Mouse (Mus musculus): ENCODE data around the gene Fgf22. TPM values are rescaled to one million over a fixed set of nuclear protein-coding genes. Genes with fewer than 3 reads are reported as not detected.

Gene Fgf22
- polyA plus RNA-seq, 1 experiment from 2014 or later = 3.4 TPM

DNA sequence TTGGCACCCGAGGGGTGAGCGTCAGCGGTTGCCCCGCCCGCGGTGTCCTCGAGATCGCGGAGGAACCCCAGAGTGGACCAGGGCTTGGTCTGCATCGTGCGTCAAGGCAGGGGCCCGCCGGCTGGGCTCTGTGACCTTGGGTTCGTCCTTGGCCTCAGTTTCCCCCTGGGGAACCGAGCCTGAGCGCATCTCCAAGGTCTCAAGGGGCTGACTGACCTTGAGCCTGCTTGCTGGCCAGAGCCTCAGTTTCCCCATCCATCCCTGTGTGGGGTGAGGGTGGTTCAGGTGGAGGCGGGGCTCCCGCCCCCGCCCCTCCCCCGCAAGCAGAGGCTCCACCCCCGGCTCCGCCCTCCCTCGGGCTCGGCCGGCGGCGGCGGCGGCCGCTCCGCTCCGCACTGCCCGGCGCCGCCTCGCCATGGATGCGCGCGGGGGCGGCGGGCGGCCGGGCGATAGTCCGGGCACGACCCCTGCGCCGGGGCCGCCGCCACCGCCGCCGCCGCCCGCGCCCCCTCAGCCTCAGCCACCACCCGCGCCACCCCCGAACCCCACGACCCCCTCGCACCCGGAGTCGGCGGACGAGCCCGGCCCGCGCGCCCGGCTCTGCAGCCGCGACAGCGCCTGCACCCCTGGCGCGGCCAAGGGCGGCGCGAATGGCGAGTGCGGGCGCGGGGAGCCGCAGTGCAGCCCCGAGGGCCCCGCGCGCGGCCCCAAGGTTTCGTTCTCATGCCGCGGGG lies 38.5 kb upstream of the Fgf22 start, which contains the start of gene Hcn2:
Hcn2 (plus strand) TSS at position 381 of the 734 bp plus-strand sequence.
- no peaks in the 10 kb centered on the region for H3K9me3 ChIP-seq (replicated peaks)
- ATAC-seq (ENCODE audit: low FRiP score) = peak; percentile 68
- peak within 1 kb of the TSS; percentile 75 for H3K9ac ChIP-seq (replicated peaks)
- peaks cover 31% of the 10 kb centered on the region for H3K4me1 ChIP-seq
- peak within 1 kb of the TSS; percentile 78 for H3K27ac ChIP-seq (replicated peaks)
- peak within 1 kb of the TSS; percentile 78 for H3K4me3 ChIP-seq (replicated peaks)
- H3K4me2 ChIP-seq = peak within 1 kb of the TSS; percentile 87
- 1% methylated on average over 60 of the region's 91 CpGs for WGBS
- peaks cover 11% of the 10 kb centered on the region for H3K36me3 ChIP-seq
- peaks cover 51% of the 10 kb centered on the region for H3K27me3 ChIP-seq (replicated peaks)

DNA sequence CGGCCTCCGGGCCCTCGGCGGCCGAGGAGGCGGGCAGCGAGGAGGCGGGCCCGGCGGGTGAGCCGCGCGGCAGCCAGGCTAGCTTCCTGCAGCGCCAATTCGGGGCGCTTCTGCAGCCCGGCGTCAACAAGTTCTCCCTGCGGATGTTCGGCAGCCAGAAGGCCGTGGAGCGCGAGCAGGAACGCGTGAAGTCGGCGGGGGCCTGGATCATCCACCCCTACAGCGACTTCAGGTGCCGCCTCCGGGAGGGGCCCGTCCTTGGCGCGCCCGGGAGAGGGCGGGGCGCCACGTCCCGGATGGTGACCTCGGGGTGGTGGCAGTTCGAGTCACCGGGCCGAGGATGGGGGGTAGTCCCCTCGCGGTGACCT lies 37.9 kb upstream of the Fgf22 start:
- Histone ChIP-seq H3K27me3 (replicated peaks) (peaks cover 51% of the 10 kb centered on the region), H3K4me2 (peak overlapping the region; percentile 87), H3K4me3 (replicated peaks) (peak overlapping the region; percentile 78), H3K4me1 (peaks cover 31% of the 10 kb centered on the region), H3K9ac (replicated peaks) (peak overlapping the region; percentile 75), H3K27ac (replicated peaks) (peak overlapping the region; percentile 78), H3K9me3 (replicated peaks) (no peaks in the 10 kb centered on the region), H3K36me3 (peaks cover 5% of the 10 kb centered on the region)
- WGBS = under 1% methylated on average over 44 of the region's 44 CpGs
- peak; percentile 34; the same call in 1 of the 2 replicates for ATAC-seq (ENCODE audit: low FRiP score)

DNA sequence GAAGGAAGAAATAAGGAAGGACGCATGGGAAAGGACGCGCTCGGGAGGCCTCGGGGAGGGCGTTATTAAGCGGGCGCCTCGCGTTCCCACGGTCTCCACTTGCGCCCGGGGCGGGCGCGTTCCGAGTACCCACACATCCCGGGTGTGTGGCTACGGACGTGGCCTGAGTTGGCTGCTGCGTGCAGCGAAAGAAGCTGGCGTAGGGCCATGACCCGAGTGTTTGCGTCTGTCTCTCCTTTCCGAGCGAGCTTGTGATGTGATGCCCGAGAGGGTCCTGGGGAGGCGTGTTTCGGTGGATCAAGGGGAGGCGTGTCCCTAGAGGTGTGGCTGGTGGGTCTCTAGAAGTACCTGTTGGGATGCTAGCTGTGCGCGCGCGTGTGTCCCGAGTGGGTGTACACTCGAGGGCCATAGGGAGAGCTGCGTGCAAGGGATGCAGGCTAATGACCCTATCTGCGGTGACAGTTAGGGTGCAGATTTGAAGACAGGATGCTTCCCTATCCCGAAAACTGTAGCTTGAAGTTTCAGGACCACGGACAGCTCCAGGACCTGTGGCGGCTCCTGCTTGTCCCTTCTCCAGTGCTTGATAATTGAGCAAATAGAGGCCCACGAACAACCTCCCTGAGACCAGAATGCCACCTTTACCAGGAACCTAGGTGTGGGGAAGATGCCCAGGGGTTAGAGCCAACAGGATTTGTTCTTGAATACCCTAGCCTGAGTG lies 37.1 kb upstream of the Fgf22 start:
- Histone ChIP-seq H3K9ac (replicated peaks) (peak overlapping the region; percentile 75), H3K36me3 (0 out of 2 replicates have a peak, but pooled peaks cover 3% of the 10 kb centered on the region), H3K27me3 (replicated peaks) (peaks cover 51% of the 10 kb centered on the region), H3K27ac (replicated peaks) (0 out of 2 replicates have a peak overlapping the region, but pooled peaks have one; percentile 78), H3K4me2 (peak overlapping the region; percentile 87), H3K4me1 (peaks cover 31% of the 10 kb centered on the region), H3K9me3 (replicated peaks) (no peaks in the 10 kb centered on the region), H3K4me3 (replicated peaks) (peak overlapping the region; percentile 78)
- 0 out of 2 replicates have a peak, but pooled peaks have one; percentile 6 for ATAC-seq (ENCODE audit: low FRiP score)
- WGBS = 2% methylated on average over 43 of the region's 43 CpGs

DNA sequence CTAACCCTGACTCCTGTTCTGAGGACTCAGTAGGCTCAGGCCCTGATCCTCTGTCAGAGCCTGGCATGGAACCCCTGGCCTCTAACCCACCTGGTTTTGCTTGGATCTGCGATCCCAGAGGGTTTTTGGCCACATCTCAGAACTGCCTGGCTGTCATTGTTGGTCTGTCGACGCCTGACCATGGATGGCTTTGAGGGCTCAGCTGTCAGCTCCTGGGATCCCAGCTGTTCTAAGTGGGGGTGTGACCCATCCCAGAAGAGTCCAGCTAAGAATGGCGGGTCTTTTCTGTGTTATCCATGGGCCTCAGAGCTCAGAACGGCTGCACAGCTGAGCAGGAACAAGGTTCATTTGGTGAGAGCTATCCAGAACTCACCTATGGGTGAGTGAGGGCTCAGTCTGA lies 33.8 kb upstream of the Fgf22 start:
- Histone ChIP-seq H3K27me3 (replicated peaks) (peaks cover 37% of the 10 kb centered on the region), H3K4me3 (replicated peaks) (no peak overlapping the region), H3K36me3 (peaks cover 2% of the 10 kb centered on the region), H3K9me3 (replicated peaks) (no peaks in the 10 kb centered on the region), H3K27ac (replicated peaks) (no peak overlapping the region), H3K4me1 (peaks cover 27% of the 10 kb centered on the region), H3K4me2 (no peak overlapping the region), H3K9ac (replicated peaks) (no peak overlapping the region)
- ATAC-seq (ENCODE audit: low FRiP score) = no peak
- 68% methylated on average over 5 of the region's 5 CpGs for WGBS

DNA sequence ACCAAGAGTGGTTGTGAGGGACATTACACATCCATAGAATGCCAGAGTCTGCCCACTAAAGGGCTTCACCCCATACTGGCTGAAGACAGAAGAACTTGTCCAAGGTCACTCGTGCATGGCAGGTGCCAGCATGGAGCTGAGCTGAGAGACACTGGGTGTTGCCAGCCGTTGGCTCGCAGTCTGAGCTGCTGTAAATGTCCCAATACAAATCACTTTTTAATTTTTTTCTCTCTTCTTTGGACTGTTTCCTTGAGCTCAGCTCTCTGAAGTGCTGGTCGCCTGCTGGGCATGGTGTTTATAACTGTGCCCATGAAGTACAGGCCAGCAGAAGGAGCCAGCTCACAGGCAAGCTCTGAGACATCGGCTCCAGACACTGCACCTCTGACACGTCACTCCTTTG lies 31.8 kb upstream of the Fgf22 start:
- WGBS = 58% methylated on average over 6 of the region's 6 CpGs

DNA sequence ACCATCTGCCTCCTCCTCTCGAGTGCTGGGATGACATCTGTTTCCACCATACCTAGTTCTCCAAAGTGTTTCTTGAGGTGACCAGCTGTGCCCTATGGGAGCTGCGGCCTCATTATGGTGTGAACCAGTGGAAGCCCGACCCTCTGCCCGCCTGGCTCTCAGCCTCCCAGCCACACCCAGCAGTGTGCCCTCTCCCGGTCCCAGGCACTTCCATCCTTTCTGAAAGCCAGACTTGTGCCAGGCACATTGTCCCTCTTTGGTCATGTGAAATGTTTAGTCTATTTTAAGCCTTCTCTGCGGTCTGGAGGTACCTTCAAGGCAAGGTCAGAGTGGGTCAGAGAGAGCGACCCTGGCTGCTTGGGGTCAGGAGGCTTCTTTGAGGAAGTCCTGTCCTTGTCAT lies 31.2 kb upstream of the Fgf22 start:
- Histone ChIP-seq H3K4me3 (replicated peaks) (no peak overlapping the region), H3K4me1 (peaks cover 3% of the 10 kb centered on the region; the same call in 1 of the 2 replicates), H3K36me3 (peaks cover 10% of the 10 kb centered on the region), H3K9me3 (replicated peaks) (no peaks in the 10 kb centered on the region), H3K4me2 (no peak overlapping the region), H3K9ac (replicated peaks) (no peak overlapping the region), H3K27me3 (replicated peaks) (peaks cover 16% of the 10 kb centered on the region), H3K27ac (replicated peaks) (no peak overlapping the region)
- ATAC-seq (ENCODE audit: low FRiP score) = no peak
- WGBS = 87% methylated on average over 7 of the region's 7 CpGs

More for the DNA sequence above, 31.8 kb upstream of the Fgf22 start:
- no peak overlapping the region for H3K27ac ChIP-seq (replicated peaks)
- H3K4me3 ChIP-seq (replicated peaks) = no peak overlapping the region
- H3K4me1 ChIP-seq = peaks cover 9% of the 10 kb centered on the region
- no peaks in the 10 kb centered on the region for H3K9me3 ChIP-seq (replicated peaks)
- no peak for ATAC-seq (ENCODE audit: low FRiP score)
- no peak overlapping the region for H3K9ac ChIP-seq (replicated peaks)
- H3K27me3 ChIP-seq (replicated peaks) = peaks cover 22% of the 10 kb centered on the region
- no peak overlapping the region for H3K4me2 ChIP-seq
- H3K36me3 ChIP-seq = peaks cover 10% of the 10 kb centered on the region

DNA sequence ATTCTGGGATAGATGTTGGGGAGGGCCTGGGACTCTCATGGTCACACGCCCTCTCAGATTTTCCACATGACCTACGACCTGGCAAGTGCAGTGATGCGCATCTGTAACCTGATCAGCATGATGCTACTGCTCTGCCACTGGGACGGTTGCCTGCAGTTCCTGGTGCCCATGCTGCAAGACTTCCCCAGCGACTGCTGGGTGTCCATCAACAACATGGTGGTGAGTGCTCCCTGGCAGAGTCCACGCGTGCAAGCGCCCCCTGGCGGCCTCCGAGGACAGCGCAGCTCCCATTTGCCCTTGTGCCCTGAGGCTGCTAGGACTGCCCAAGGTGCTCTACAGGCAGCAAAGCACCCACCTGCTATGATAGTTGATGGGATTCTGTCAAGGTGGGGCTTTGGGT lies 28.8 kb upstream of the Fgf22 start:
- Histone ChIP-seq H3K36me3 (peaks cover 18% of the 10 kb centered on the region), H3K9me3 (replicated peaks) (no peaks in the 10 kb centered on the region), H3K9ac (replicated peaks) (no peak overlapping the region), H3K27me3 (replicated peaks) (no peaks in the 10 kb centered on the region; the same call in 1 of the 2 replicates), H3K27ac (replicated peaks) (no peak overlapping the region), H3K4me1 (no peaks in the 10 kb centered on the region), H3K4me2 (no peak overlapping the region), H3K4me3 (replicated peaks) (no peak overlapping the region)
- no peak for ATAC-seq (ENCODE audit: low FRiP score)
- 46% methylated on average over 11 of the region's 11 CpGs for WGBS

DNA sequence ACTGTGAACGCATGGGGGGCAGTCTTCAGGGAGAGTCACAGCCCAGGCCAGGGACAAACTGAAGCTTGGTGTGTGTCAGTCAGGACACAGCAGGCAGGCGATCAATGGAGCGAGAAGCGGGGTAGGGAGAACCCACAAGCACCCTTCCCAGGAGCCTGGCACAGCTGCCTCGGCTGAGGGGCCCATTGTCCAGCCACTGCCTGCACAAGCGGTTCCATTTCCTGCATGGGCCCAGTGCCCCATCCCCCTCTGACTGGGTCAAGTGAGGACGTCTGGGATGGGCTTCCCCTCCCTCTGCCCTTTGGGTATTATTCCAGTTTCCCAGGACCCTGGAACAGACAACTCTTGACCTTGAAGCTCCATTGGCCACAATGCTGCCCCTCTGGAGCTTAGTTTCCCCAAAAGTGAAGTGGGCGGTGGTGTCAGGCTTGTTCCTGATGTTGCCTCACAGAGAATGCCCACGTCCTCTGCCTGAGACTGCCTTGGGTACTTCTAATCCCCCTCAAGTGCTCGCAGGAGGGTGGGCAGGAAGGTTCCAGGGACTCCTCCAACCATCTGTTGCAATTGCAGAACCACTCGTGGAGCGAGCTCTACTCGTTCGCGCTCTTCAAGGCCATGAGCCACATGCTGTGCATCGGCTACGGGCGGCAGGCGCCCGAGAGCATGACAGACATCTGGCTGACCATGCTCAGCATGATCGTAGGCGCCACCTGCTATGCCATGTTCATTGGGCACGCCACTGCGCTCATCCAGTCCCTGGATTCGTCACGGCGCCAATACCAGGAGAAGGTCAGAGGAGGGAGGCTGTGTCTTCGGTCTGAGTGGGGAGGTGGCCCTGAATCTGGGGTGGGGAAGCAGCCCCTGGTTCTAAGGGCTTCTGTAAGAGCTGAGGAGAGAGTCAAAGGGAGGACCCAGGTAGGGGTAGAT lies 26.3 kb upstream of the Fgf22 start:
- Histone ChIP-seq H3K27ac (replicated peaks) (no peak overlapping the region), H3K36me3 (peaks cover 41% of the 10 kb centered on the region), H3K4me2 (no peak overlapping the region), H3K27me3 (replicated peaks) (no peaks in the 10 kb centered on the region; the same call in 1 of the 2 replicates), H3K9me3 (replicated peaks) (no peaks in the 10 kb centered on the region), H3K9ac (replicated peaks) (no peak overlapping the region), H3K4me3 (replicated peaks) (no peak overlapping the region), H3K4me1 (no peaks in the 10 kb centered on the region)
- no peak for ATAC-seq (ENCODE audit: low FRiP score)
- 75% methylated on average over 28 of the region's 28 CpGs for WGBS

DNA sequence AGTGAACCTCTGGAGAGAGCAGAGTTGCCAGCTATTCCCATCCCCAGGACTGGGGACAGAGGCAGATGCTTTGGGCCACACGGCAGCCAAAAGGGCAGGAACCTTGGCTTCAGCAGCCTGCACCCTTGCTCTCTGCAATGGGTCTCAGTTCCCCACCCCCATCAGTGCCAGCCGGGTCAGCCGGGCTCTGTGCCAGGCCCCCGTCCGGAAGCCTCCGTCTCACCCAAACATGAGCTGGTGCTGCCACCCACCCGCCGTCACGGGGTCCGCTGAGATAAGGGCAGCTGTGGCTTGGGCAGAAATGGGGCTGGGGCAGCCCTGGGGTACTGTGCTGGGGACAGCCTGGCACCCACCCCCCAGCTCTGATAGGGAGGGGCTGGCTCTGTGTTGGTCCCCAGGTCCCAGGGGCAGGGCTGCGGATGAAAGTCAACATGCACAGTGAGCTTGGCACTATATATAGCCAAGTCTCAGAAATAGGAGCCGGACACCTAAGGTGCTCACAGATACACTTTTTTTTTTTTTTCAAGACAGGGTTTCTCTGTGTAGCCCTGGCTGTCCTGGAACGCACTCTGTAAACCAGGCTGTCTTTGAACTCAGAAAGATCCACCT lies 25.4 kb upstream of the Fgf22 start:
- no peak for ATAC-seq (ENCODE audit: low FRiP score)
- H3K4me2 ChIP-seq = no peak overlapping the region
- no peak overlapping the region for H3K4me3 ChIP-seq (replicated peaks)
- 75% methylated on average over 13 of the region's 13 CpGs for WGBS
- no peaks in the 10 kb centered on the region; the same call in 1 of the 2 replicates for H3K27me3 ChIP-seq (replicated peaks)
- no peak overlapping the region for H3K27ac ChIP-seq (replicated peaks)
- no peaks in the 10 kb centered on the region for H3K4me1 ChIP-seq
- no peaks in the 10 kb centered on the region for H3K9me3 ChIP-seq (replicated peaks)
- H3K36me3 ChIP-seq = peaks cover 49% of the 10 kb centered on the region
- no peak overlapping the region for H3K9ac ChIP-seq (replicated peaks)

DNA sequence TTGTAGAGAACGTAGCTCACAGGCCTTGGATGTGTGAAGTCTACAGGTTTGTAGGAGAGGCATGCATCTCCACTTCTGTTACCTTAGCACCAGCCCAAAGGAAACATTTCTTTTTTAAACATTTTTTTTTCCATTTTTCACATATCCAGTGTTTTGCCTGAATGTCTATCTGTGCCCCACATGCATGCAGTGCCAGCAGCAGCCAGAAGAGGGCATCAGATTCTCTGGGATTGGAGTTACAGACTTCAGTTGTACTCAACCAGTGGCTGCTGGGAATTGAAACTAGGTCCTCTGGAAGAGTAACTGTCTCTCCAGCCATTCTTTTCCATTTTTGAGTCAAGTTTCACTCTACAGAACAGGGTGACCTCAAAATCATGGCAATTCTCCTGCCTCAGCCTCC lies 22.4 kb upstream of the Fgf22 start:
- Histone ChIP-seq H3K36me3 (peaks cover 71% of the 10 kb centered on the region), H3K4me2 (no peak overlapping the region), H3K9me3 (replicated peaks) (no peaks in the 10 kb centered on the region), H3K4me1 (peaks cover 9% of the 10 kb centered on the region; the same call in 1 of the 2 replicates), H3K27ac (replicated peaks) (no peak overlapping the region), H3K4me3 (replicated peaks) (no peak overlapping the region), H3K27me3 (replicated peaks) (peaks cover 7% of the 10 kb centered on the region; the same call in 1 of the 2 replicates), H3K9ac (replicated peaks) (no peak overlapping the region)
- WGBS = 94% methylated on average over 1 of the region's 1 CpGs
- ATAC-seq (ENCODE audit: low FRiP score) = no peak

DNA sequence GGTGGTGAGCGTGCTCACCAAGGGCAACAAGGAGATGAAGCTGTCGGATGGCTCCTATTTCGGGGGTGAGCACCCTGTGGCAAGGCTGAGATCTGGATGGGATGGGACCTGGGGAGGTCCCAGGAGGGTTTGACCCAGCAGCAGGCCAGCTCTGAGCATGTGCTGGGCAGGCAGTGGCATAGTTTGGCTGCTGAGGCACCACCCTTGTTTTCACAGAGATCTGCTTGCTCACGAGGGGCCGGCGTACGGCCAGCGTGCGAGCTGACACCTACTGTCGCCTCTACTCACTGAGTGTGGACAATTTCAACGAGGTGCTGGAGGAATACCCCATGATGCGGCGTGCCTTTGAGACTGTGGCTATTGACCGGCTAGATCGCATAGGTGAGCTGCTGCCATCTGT lies 21.0 kb upstream of the Fgf22 start:
- peaks cover 9% of the 10 kb centered on the region; the same call in 1 of the 2 replicates for H3K4me1 ChIP-seq
- H3K9me3 ChIP-seq (replicated peaks) = peaks cover 11% of the 10 kb centered on the region; the same call in 1 of the 2 replicates
- H3K4me2 ChIP-seq = no peak overlapping the region
- H3K27ac ChIP-seq (replicated peaks) = no peak overlapping the region
- no peak overlapping the region for H3K4me3 ChIP-seq (replicated peaks)
- no peak overlapping the region for H3K9ac ChIP-seq (replicated peaks)
- peaks cover 83% of the 10 kb centered on the region for H3K36me3 ChIP-seq
- WGBS = 95% methylated on average over 15 of the region's 15 CpGs
- H3K27me3 ChIP-seq (replicated peaks) = peaks cover 7% of the 10 kb centered on the region; the same call in 1 of the 2 replicates
- ATAC-seq (ENCODE audit: low FRiP score) = no peak

Data from neural tube, embryonic 15.5 days (tissue).